Mouse (Mus musculus) c-Kit-negative CD71-positive TER-119-positive erythroid progenitor cells, embryonic 14.5 days (primary cell): ENCODE measurements around the gene Acvr2a.

Experiments used
- DNase-seq: peaks from one replicate; pipeline ENCODE4 v3.0.0-alpha.2; 2013; ENCODE audit warnings: low read depth, low spot score

The Acvr2a gene

GRCm38 (mm10) chr2:48868199-48868913, 54.4 kb downstream of the Acvr2a start:
- DNase-seq, result no peak

GRCm38 (mm10) chr2:48885945-48886344, 72.0 kb downstream of the Acvr2a start:
- DNase-seq, result peak; percentile 11

- DNase-seq, result no peak
These were observed 81.3 kb downstream of the Acvr2a start for GRCm38 (mm10) chr2:48895186-48895585.

GRCm38 (mm10) chr2:48908866-48909265, 95.0 kb downstream of the Acvr2a start:
- DNase-seq, result no peak

GRCm38 (mm10) chr2:48914185-48914584, 100.3 kb downstream of the Acvr2a start:
- no peak for DNase-seq

- DNase-seq, result no peak
These were observed 101.9 kb downstream of the Acvr2a start for GRCm38 (mm10) chr2:48915832-48916231.

GRCm38 (mm10) chr2:48935058-48935457, 121.1 kb downstream of the Acvr2a start:
- no peak for DNase-seq

- DNase-seq, result peak; percentile 8
These were observed 133.9 kb downstream of the Acvr2a start for GRCm38 (mm10) chr2:48947761-48948160.

- DNase-seq, result peak; percentile 92
These were observed 135.1 kb downstream of the Acvr2a start, which contains the start of gene Mbd5 for GRCm38 (mm10) chr2:48948841-48949584. Mbd5 (plus strand) TSS chr2:48949508.

- peak; percentile 26 for DNase-seq
These were observed 135.9 kb downstream of the Acvr2a start for GRCm38 (mm10) chr2:48949743-48950251.

GRCm38 (mm10) chr2:48950252-48950315, 136.2 kb downstream of the Acvr2a start, which contains the start of gene Orc4:
Orc4 (minus strand) TSS chr2:48950277.
- no peak for DNase-seq

- DNase-seq, result peak; percentile 19
These were observed 136.5 kb downstream of the Acvr2a start for GRCm38 (mm10) chr2:48950316-48950880.
